In the genomic region with DNA sequence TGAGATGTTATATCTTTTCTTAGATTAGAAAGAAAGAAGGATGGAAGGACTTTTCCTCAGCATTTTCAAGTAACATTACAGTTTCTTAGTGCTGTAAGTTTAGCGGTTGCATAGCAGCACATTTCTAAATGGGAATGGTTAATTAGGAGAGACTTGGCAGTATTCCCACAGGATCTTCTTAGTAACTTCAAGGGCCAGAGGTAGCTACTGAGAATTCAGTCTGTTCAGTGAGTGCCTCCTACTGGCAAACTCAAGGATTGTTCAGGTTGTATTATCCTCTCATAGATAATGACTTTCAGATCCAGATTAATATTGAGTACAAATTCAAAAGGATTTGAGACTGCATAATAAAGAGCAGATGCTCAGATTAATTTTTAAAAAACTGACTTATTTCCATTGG, we compare ENCODE assay signal across 17 mouse cellular contexts.
DNase-seq lines count a peak whose midpoint lies in the region; ATAC-seq and TF ChIP-seq lines count a peak whose summit lies in the region.
"Had no signal": no experiment of that assay in that cellular context is flagged by ENCODE, and none has a peak within 500 bp of the region (broad histone marks: within the 10 kb centered on the region; RNA-seq: fewer than 3 reads in every experiment).

No protein-coding gene starts in this region.

- 53% methylated on average over 1 of the region's 1 CpGs for WGBS in forebrain, embryonic 11.5 days
- 44% methylated on average over 1 of the region's 1 CpGs for WGBS in forebrain, embryonic 12.5 days
- WGBS in midbrain, postnatal 0 days: 42% methylated on average over 1 of the region's 1 CpGs
- 64% methylated on average over 1 of the region's 1 CpGs for WGBS in midbrain, embryonic 11.5 days

- TF ChIP-seq CTCF in midbrain, postnatal 0 days (IDR thresholded peaks at IDR 0.05): peak; percentile 47

- H3K27me3 ChIP-seq in forebrain, embryonic 11.5 days (ENCODE audit: control insufficient read depth, insufficient read depth, low read length): no peaks in the 10 kb centered on the region
- H3K27me3 ChIP-seq in forebrain, embryonic 12.5 days: no peaks in the 10 kb centered on the region
- no peaks in the 10 kb centered on the region for H3K27me3 ChIP-seq in midbrain, postnatal 0 days (ENCODE audit: insufficient read depth, low read length)
- H3K27me3 ChIP-seq in midbrain, embryonic 11.5 days (ENCODE audit: control insufficient read depth, insufficient read depth, low read length): no peaks in the 10 kb centered on the region
- H3K27me3 ChIP-seq: liver, embryonic 12.5 days had no signal

- H3K4me3 ChIP-seq in forebrain, embryonic 11.5 days (ENCODE audit: low read depth, low read length): no peak overlapping the region
- no peak overlapping the region for H3K4me3 ChIP-seq in forebrain, embryonic 12.5 days (replicated peaks)
- H3K4me3 ChIP-seq in midbrain, postnatal 0 days (ENCODE audit: low read depth, low read length): no peak overlapping the region
- H3K4me3 ChIP-seq in midbrain, embryonic 11.5 days (ENCODE audit: low read depth, low read length): no peak overlapping the region
- H3K4me3 ChIP-seq: gastrocnemius, adult 2 months; liver, embryonic 12.5 days had no signal

- no peak overlapping the region for H3K9ac ChIP-seq in forebrain, embryonic 11.5 days (ENCODE audit: low read length)
- no peak overlapping the region for H3K9ac ChIP-seq in forebrain, embryonic 12.5 days
- no peak overlapping the region for H3K9ac ChIP-seq in midbrain, postnatal 0 days (replicated peaks; ENCODE audit: low read length, poor library complexity, severe bottlenecking)
- H3K9ac ChIP-seq in midbrain, embryonic 11.5 days (ENCODE audit: low read length): no peak overlapping the region
- H3K9ac ChIP-seq: liver, embryonic 12.5 days had no signal

- 0 out of 2 replicates have a peak, but pooled peaks have one; percentile 18 for ATAC-seq in forebrain, embryonic 11.5 days (replicated peaks; ENCODE audit: low FRiP score)
- no peak for ATAC-seq in forebrain, embryonic 12.5 days (ENCODE audit: low FRiP score)
- ATAC-seq in midbrain, postnatal 0 days (ENCODE audit: low FRiP score): no peak
- ATAC-seq in midbrain, embryonic 11.5 days (ENCODE audit: low FRiP score): no peak
- ATAC-seq: activated CD4-positive, CD25-positive, alpha-beta regulatory T cell, adult 4 months; hindbrain, embryonic 16.5 days; liver, embryonic 12.5 days had no signal

- H3K4me1 ChIP-seq in forebrain, embryonic 11.5 days (replicated peaks; ENCODE audit: control insufficient read depth, insufficient read depth, low read length): no peaks in the 10 kb centered on the region
- no peaks in the 10 kb centered on the region for H3K4me1 ChIP-seq in forebrain, embryonic 12.5 days
- no peaks in the 10 kb centered on the region for H3K4me1 ChIP-seq in midbrain, postnatal 0 days (ENCODE audit: insufficient read depth, low read length)
- no peaks in the 10 kb centered on the region for H3K4me1 ChIP-seq in midbrain, embryonic 11.5 days (ENCODE audit: control insufficient read depth, insufficient read depth, low read length)
- H3K4me1 ChIP-seq: liver, embryonic 12.5 days had no signal

- H3K36me3 ChIP-seq in forebrain, embryonic 11.5 days (ENCODE audit: control insufficient read depth, insufficient read depth, low read length): no peaks in the 10 kb centered on the region
- no peaks in the 10 kb centered on the region for H3K36me3 ChIP-seq in forebrain, embryonic 12.5 days (replicated peaks)
- no peaks in the 10 kb centered on the region for H3K36me3 ChIP-seq in midbrain, postnatal 0 days (ENCODE audit: insufficient read depth, low read length)
- H3K36me3 ChIP-seq in midbrain, embryonic 11.5 days (ENCODE audit: control insufficient read depth, insufficient read depth, low read length): no peaks in the 10 kb centered on the region
- H3K36me3 ChIP-seq: G1E; liver, embryonic 12.5 days had no signal

- no peaks in the 10 kb centered on the region for H3K9me3 ChIP-seq in forebrain, embryonic 11.5 days (ENCODE audit: control insufficient read depth, low read length)
- H3K9me3 ChIP-seq in forebrain, embryonic 12.5 days: peaks cover 10% of the 10 kb centered on the region; the same call in 1 of the 2 replicates
- no peaks in the 10 kb centered on the region for H3K9me3 ChIP-seq in midbrain, postnatal 0 days (ENCODE audit: low read length)
- no peaks in the 10 kb centered on the region for H3K9me3 ChIP-seq in midbrain, embryonic 11.5 days (ENCODE audit: control insufficient read depth, low read length)

- no peak for DNase-seq in forebrain, embryonic 11.5 days (ENCODE audit: low spot score)
- peak; percentile 5 for DNase-seq in kidney, adult 9 months
- no peak for DNase-seq in kidney, postnatal 25 days
- DNase-seq in midbrain, postnatal 0 days (ENCODE audit: low spot score): peak; percentile 54
- no peak for DNase-seq in midbrain, embryonic 11.5 days (ENCODE audit: low spot score, missing footprints)
- peak; percentile 32 for DNase-seq in telencephalon, adult 2 months (ENCODE audit: low read depth, low spot score)
- DNase-seq in thymus, postnatal 25 days: no peak
- DNase-seq: adrenal gland, postnatal 25 days; B cell, adult 2 months; gastrocnemius, adult 2 months; heart, adult 18-20 months; retina, postnatal 1 day had no signal

- H3K4me2 ChIP-seq in forebrain, embryonic 11.5 days (ENCODE audit: low read depth, low read length, severe bottlenecking): no peak overlapping the region
- H3K4me2 ChIP-seq in forebrain, embryonic 12.5 days: no peak overlapping the region
- no peak overlapping the region for H3K4me2 ChIP-seq in midbrain, postnatal 0 days (ENCODE audit: low read depth, low read length, poor library complexity, severe bottlenecking)
- H3K4me2 ChIP-seq in midbrain, embryonic 11.5 days: no peak overlapping the region
- H3K4me2 ChIP-seq: liver, embryonic 12.5 days had no signal

- no peak overlapping the region for H3K27ac ChIP-seq in forebrain, embryonic 11.5 days (ENCODE audit: low read depth, low read length)
- no peak overlapping the region for H3K27ac ChIP-seq in forebrain, embryonic 12.5 days
- H3K27ac ChIP-seq in midbrain, postnatal 0 days (ENCODE audit: low read depth, low read length): no peak overlapping the region
- no peak overlapping the region for H3K27ac ChIP-seq in midbrain, embryonic 11.5 days (ENCODE audit: low read depth, low read length)
- H3K27ac ChIP-seq: gastrocnemius, adult 2 months; liver, embryonic 12.5 days had no signal

Comparison
In these comparisons a context has a peak if more than half of its experiments do, and no peak if none do; other contexts are left out.
1. DNase-seq: peak in kidney, adult 9 months (single experiment), midbrain, postnatal 0 days (single experiment) and telencephalon, adult 2 months (single experiment); none in forebrain, embryonic 11.5 days (single experiment), kidney, postnatal 25 days (0 of 2), midbrain, embryonic 11.5 days (single experiment) and thymus, postnatal 25 days (single experiment).